Mouse (Mus musculus): ENCODE data around the gene Trpm6. TPM values are rescaled to one million over a fixed set of nuclear protein-coding genes. Genes with fewer than 3 reads are reported as not detected.

Trpm6 gene
- total RNA-seq, 2 experiments from 2014 or later, result 0.33 to 0.59 TPM

GRCm38 (mm10) chr19:18902041-18902693, 152.4 kb downstream of the Trpm6 start:
- intact Hi-C loops (cut with DNase I), result no loop called here
- Histone ChIP-seq H3K4me3 (no peak overlapping the region), H3K27ac (no peak overlapping the region)
- TF ChIP-seq CTCF (IDR thresholded peaks at IDR 0.05), result no peak
- DNase-seq (ENCODE audit: extremely low spot score in 1 of 2, low spot score in 2 of 2), result no peak

GRCm38 (mm10) chr19:18902694-18903067, 152.9 kb downstream of the Trpm6 start:
- H3K4me3 ChIP-seq, result no peak overlapping the region
- intact Hi-C loops (cut with DNase I), result no loop called here
- DNase-seq (ENCODE audit: extremely low spot score in 1 of 2, low spot score in 2 of 2), result no peak
- no peak for TF ChIP-seq CTCF (IDR thresholded peaks at IDR 0.05)
- no peak overlapping the region for H3K27ac ChIP-seq

GRCm38 (mm10) chr19:18905511-18905910, 155.7 kb downstream of the Trpm6 start:
- DNase-seq (ENCODE audit: extremely low spot score in 1 of 2, low spot score in 2 of 2), result no peak
- TF ChIP-seq CTCF (IDR thresholded peaks at IDR 0.05), result no peak
- Histone ChIP-seq H3K27ac (no peak overlapping the region), H3K4me3 (no peak overlapping the region)
- intact Hi-C loops (cut with DNase I), result no loop called here

- no peak for TF ChIP-seq CTCF (IDR thresholded peaks at IDR 0.05)
- intact Hi-C loops (cut with DNase I), result no loop called here
- DNase-seq (ENCODE audit: extremely low spot score in 1 of 2, low spot score in 2 of 2), result no peak
- no peak overlapping the region for H3K4me3 ChIP-seq
- no peak overlapping the region for H3K27ac ChIP-seq
Measured at GRCm38 (mm10) chr19:18909641-18910040, 159.9 kb downstream of the Trpm6 start.

- DNase-seq (ENCODE audit: extremely low spot score in 1 of 2, low spot score in 2 of 2), result no peak
- no peak for TF ChIP-seq CTCF (IDR thresholded peaks at IDR 0.05)
- Histone ChIP-seq H3K4me3 (no peak overlapping the region), H3K27ac (no peak overlapping the region)
- intact Hi-C loops (cut with DNase I), result no loop called here
Measured at GRCm38 (mm10) chr19:18911755-18912340, 162.1 kb downstream of the Trpm6 start.

GRCm38 (mm10) chr19:18941391-18941790, 191.6 kb downstream of the Trpm6 start:
- no peak for DNase-seq (ENCODE audit: extremely low spot score in 1 of 2, low spot score in 2 of 2)

More at GRCm38 (mm10) chr19:18941391-18941790, 191.6 kb downstream of the Trpm6 start:
- intact Hi-C loops (cut with DNase I), result no loop called here
- Histone ChIP-seq H3K4me3 (no peak overlapping the region), H3K27ac (no peak overlapping the region)
- no peak for TF ChIP-seq CTCF (IDR thresholded peaks at IDR 0.05)

Other genes with a start within 250 kb of the Trpm6 start
- 10 to 100 TPM; 18.8 to 19.7 TPM for gene Ostf1, start 118.2 kb upstream of the Trpm6 start, total RNA-seq (2021)
- 1 to 10 TPM; 4.9 to 5.4 TPM for gene Nmrk1, start 118.0 kb upstream of the Trpm6 start, total RNA-seq (2021)
- gene Carnmt1, start 79.2 kb upstream of the Trpm6 start, total RNA-seq (2021), result 10 to 100 TPM; 12.6 to 12.9 TPM
- gene D030056L22Rik, start 36.8 kb upstream of the Trpm6 start, total RNA-seq (2021), result 10 to 100 TPM; 20.7 to 25.2 TPM

Data from left cerebral cortex, adult 2 months (tissue).